Mouse (Mus musculus): ENCODE data around the gene Gm10642. TPM values are rescaled to one million over a fixed set of nuclear protein-coding genes. Genes with fewer than 3 reads are reported as not detected.

Gm10642 gene
- polyA plus RNA-seq, 1 experiment from 2014 or later = 0.41 TPM

DNA sequence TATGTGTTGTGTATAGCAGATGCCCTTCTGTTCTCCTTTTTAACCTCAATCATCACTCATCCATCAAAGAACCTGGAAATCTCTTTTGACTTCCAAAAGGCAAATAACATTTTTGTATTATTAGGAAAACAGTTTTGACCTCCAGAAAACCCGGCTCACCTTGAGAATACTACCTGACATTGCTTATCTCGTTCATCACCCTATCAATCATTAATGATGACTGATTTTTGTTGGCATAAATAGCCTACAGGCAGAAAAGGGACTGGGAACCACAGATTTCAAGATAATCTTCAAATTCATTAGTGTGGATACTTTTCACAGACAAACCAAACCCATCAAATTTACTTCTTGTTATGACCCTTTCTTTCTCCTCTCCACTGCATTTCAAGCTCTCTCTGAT, 2.2 kb upstream of the Gm10642 start:
- no peak for ATAC-seq (ENCODE audit: low FRiP score, low TSS enrichment)
- H3K9me3 ChIP-seq (ENCODE audit: control insufficient read depth, low read length) = no peaks in the 10 kb centered on the region
- no peaks in the 10 kb centered on the region for H3K27me3 ChIP-seq (ENCODE audit: control insufficient read depth, insufficient read depth, low read length)
- peak overlapping the region; percentile 18; the same call in 1 of the 2 replicates for H3K9ac ChIP-seq (replicated peaks; ENCODE audit: low read length)
- no peak for DNase-seq
- H3K4me2 ChIP-seq (ENCODE audit: low read length) = peak overlapping the region; percentile 57
- H3K27ac ChIP-seq (replicated peaks; ENCODE audit: low read depth, low read length) = no peak overlapping the region
- H3K36me3 ChIP-seq (ENCODE audit: control insufficient read depth, insufficient read depth, low read length) = 0 out of 2 replicates have a peak, but pooled peaks cover 3% of the 10 kb centered on the region
- H3K4me1 ChIP-seq (ENCODE audit: control insufficient read depth, insufficient read depth, low read length) = peaks cover 31% of the 10 kb centered on the region
- H3K4me3 ChIP-seq (replicated peaks; ENCODE audit: low read depth, low read length) = peak overlapping the region; percentile 21
- 73% methylated on average over 2 of the region's 2 CpGs for WGBS

- peak overlapping the region; percentile 18; the same call in 1 of the 2 replicates for H3K9ac ChIP-seq (replicated peaks; ENCODE audit: low read length)
Observed at GRCm38 (mm10) chr9:70654496-70654895, 1.6 kb upstream of the Gm10642 start.

DNA sequence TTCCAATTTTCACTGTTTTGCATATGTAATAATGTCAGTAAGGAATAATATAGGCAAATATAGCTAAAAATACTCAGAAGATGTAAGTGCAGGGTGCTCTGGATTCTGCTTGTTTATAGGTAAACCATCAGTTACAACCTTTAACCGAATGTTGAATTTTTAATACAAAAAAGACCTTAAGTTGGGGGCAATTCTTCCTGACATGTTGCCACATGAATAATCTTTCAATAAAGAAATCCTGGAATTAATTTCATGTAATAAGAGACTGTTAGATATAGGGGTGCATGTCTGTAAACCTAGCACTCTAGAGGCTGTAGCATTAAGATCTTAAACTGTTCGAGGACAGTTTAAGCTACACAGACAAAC, 304 bp upstream of the Gm10642 start:
- no peak overlapping the region for H3K27ac ChIP-seq (replicated peaks; ENCODE audit: low read depth, low read length)

More at GRCm38 (mm10) chr9:70654496-70654895, 1.6 kb upstream of the Gm10642 start:
- ATAC-seq (ENCODE audit: low FRiP score, low TSS enrichment) = no peak
- Histone ChIP-seq H3K4me1 (ENCODE audit: control insufficient read depth, insufficient read depth, low read length) (peaks cover 31% of the 10 kb centered on the region), H3K27ac (replicated peaks; ENCODE audit: low read depth, low read length) (no peak overlapping the region), H3K4me2 (ENCODE audit: low read length) (peak overlapping the region; percentile 57), H3K9me3 (ENCODE audit: control insufficient read depth, low read length) (no peaks in the 10 kb centered on the region), H3K4me3 (replicated peaks; ENCODE audit: low read depth, low read length) (peak overlapping the region; percentile 21), H3K27me3 (ENCODE audit: control insufficient read depth, insufficient read depth, low read length) (no peaks in the 10 kb centered on the region), H3K36me3 (ENCODE audit: control insufficient read depth, insufficient read depth, low read length) (0 out of 2 replicates have a peak, but pooled peaks cover 3% of the 10 kb centered on the region)
- DNase-seq = no peak
- 62% methylated on average over 4 of the region's 4 CpGs for WGBS

DNA sequence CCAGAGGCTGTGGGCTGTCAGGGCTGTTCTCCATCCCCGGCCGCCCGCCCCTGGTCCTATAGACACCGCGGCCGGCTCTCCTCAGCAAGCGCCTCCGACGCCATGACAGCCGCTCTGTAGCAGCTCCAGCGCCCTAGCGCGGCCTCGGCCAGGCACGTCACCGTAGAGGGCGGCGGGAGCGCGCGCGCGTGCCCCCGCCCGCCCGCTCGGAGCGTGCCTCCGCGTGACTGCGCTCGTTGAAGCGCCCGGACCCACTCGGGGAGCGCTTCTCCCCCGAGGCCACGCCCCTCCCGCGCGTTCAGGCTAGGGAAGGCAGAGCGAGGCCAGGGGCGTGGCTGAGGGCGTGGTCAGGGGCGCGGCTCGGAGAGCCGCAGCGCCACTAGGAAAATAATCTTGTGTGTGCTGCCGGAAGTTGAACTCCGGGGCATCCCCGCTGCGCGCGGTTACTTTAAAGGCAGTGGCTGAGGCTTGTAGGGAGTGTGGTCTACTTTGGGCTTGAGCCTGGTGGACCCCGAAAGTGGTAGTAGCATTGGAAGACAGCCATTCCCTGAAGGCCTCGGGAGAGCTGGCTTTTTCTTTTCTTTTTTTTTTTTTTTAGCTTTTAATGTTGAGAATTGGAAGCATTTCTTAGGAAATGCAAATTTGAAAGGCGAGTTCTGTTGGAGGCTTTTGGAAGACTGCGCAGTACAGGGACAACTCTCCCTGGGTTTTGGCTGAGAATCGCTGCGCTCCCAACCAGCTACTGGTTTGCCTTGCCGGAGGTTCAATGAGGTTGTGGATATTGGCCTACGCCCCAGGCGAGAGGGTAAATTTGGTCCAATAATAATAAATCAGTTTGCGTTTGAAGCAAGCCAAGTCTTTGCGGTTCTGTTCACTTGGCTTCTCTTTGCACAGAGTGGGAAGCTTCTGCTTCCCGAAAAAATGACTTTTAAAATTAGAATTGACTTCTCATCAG, 1.2 kb downstream of the Gm10642 start, which contains the start of gene Mindy2:
TSS of gene Mindy2 (minus strand) at position 162 of the 955 bp plus-strand sequence.
- H3K4me2 ChIP-seq (ENCODE audit: low read length) = peak within 1 kb of the TSS; percentile 57
- ATAC-seq (ENCODE audit: low FRiP score, low TSS enrichment) (peak; percentile 96), DNase-seq (peak; percentile 99)
- H3K27me3 ChIP-seq (ENCODE audit: control insufficient read depth, insufficient read depth, low read length) = no peaks in the 10 kb centered on the region
- peak within 1 kb of the TSS; percentile 96 for H3K4me3 ChIP-seq (replicated peaks; ENCODE audit: low read depth, low read length)
- no peaks in the 10 kb centered on the region for H3K36me3 ChIP-seq (ENCODE audit: control insufficient read depth, insufficient read depth, low read length)
- no peaks in the 10 kb centered on the region for H3K9me3 ChIP-seq (ENCODE audit: control insufficient read depth, low read length)
- peak within 1 kb of the TSS; percentile 91 for H3K9ac ChIP-seq (replicated peaks; ENCODE audit: low read length)
- H3K27ac ChIP-seq (replicated peaks; ENCODE audit: low read depth, low read length) = peak within 1 kb of the TSS; percentile 97
- 2% methylated on average over 67 of the region's 67 CpGs for WGBS
- peaks cover 31% of the 10 kb centered on the region for H3K4me1 ChIP-seq (ENCODE audit: control insufficient read depth, insufficient read depth, low read length)

More for the DNA sequence above, 304 bp upstream of the Gm10642 start:
- no peaks in the 10 kb centered on the region for H3K9me3 ChIP-seq (ENCODE audit: control insufficient read depth, low read length)
- H3K4me2 ChIP-seq (ENCODE audit: low read length) = peak overlapping the region; percentile 57
- peaks cover 31% of the 10 kb centered on the region for H3K4me1 ChIP-seq (ENCODE audit: control insufficient read depth, insufficient read depth, low read length)
- no peaks in the 10 kb centered on the region for H3K36me3 ChIP-seq (ENCODE audit: control insufficient read depth, insufficient read depth, low read length)
- peak overlapping the region; percentile 96 for H3K4me3 ChIP-seq (replicated peaks; ENCODE audit: low read depth, low read length)
- no peaks in the 10 kb centered on the region for H3K27me3 ChIP-seq (ENCODE audit: control insufficient read depth, insufficient read depth, low read length)
- peak overlapping the region; percentile 91; the same call in 1 of the 2 replicates for H3K9ac ChIP-seq (replicated peaks; ENCODE audit: low read length)
- DNase-seq (no peak), ATAC-seq (ENCODE audit: low FRiP score, low TSS enrichment) (no peak)
- 32% methylated on average over 2 of the region's 2 CpGs for WGBS

- ATAC-seq (ENCODE audit: low FRiP score, low TSS enrichment) (no peak), DNase-seq (no peak)
- H3K27ac ChIP-seq (replicated peaks; ENCODE audit: low read depth, low read length) = no peak overlapping the region
- no peak overlapping the region for H3K4me3 ChIP-seq (replicated peaks; ENCODE audit: low read depth, low read length)
- no peaks in the 10 kb centered on the region for H3K36me3 ChIP-seq (ENCODE audit: control insufficient read depth, insufficient read depth, low read length)
- peaks cover 24% of the 10 kb centered on the region for H3K4me1 ChIP-seq (ENCODE audit: control insufficient read depth, insufficient read depth, low read length)
- H3K27me3 ChIP-seq (ENCODE audit: control insufficient read depth, insufficient read depth, low read length) = no peaks in the 10 kb centered on the region
- no peak overlapping the region for H3K4me2 ChIP-seq (ENCODE audit: low read length)
- H3K9me3 ChIP-seq (ENCODE audit: control insufficient read depth, low read length) = no peaks in the 10 kb centered on the region
- WGBS = 78% methylated on average over 2 of the region's 2 CpGs
- H3K9ac ChIP-seq (replicated peaks; ENCODE audit: low read length) = no peak overlapping the region
Observed at GRCm38 (mm10) chr9:70658266-70658665, 2.2 kb downstream of the Gm10642 start.

DNA sequence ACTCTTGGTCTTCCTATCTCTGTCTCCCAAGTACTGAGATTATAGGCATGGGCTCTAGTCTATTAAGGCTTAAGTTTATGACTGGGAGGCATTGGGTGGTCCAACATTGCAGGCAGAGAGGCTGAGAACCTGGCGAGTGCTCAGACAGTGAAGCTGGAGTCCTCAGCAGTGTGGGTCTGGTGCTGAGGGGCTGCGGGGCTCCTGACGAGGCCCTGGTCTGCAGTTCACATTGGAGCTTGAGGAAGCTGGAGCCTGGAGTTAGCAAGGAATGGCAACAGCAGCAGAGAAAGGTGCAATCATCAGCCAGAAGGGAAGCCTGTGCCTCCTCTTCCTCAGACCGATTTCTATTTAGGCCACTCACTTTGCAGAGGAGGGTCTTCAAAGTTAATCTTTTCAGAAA, 8.8 kb downstream of the Gm10642 start:
- no peaks in the 10 kb centered on the region for H3K4me1 ChIP-seq (ENCODE audit: control insufficient read depth, insufficient read depth, low read length)
- 81% methylated on average over 4 of the region's 4 CpGs for WGBS
- DNase-seq = no peak
- no peaks in the 10 kb centered on the region for H3K27me3 ChIP-seq (ENCODE audit: control insufficient read depth, insufficient read depth, low read length)
- H3K4me3 ChIP-seq (replicated peaks; ENCODE audit: low read depth, low read length) = no peak overlapping the region
- ATAC-seq (ENCODE audit: low FRiP score, low TSS enrichment) = no peak
- H3K36me3 ChIP-seq (ENCODE audit: control insufficient read depth, insufficient read depth, low read length) = no peaks in the 10 kb centered on the region
- no peak overlapping the region for H3K9ac ChIP-seq (replicated peaks; ENCODE audit: low read length)
- no peak overlapping the region for H3K4me2 ChIP-seq (ENCODE audit: low read length)
- no peak overlapping the region for H3K27ac ChIP-seq (replicated peaks; ENCODE audit: low read depth, low read length)
- no peaks in the 10 kb centered on the region for H3K9me3 ChIP-seq (ENCODE audit: control insufficient read depth, low read length)

GRCm38 (mm10) chr9:70665372-70666145, 9.5 kb downstream of the Gm10642 start:
- no peak overlapping the region for H3K27ac ChIP-seq (replicated peaks; ENCODE audit: low read depth, low read length)
- no peak overlapping the region for H3K4me3 ChIP-seq (replicated peaks; ENCODE audit: low read depth, low read length)
- H3K9me3 ChIP-seq (ENCODE audit: control insufficient read depth, low read length) = no peaks in the 10 kb centered on the region
- ATAC-seq (ENCODE audit: low FRiP score, low TSS enrichment) (no peak), DNase-seq (no peak)
- H3K36me3 ChIP-seq (ENCODE audit: control insufficient read depth, insufficient read depth, low read length) = no peaks in the 10 kb centered on the region
- H3K4me1 ChIP-seq (ENCODE audit: control insufficient read depth, insufficient read depth, low read length) = no peaks in the 10 kb centered on the region
- H3K4me2 ChIP-seq (ENCODE audit: low read length) = no peak overlapping the region
- no peaks in the 10 kb centered on the region for H3K27me3 ChIP-seq (ENCODE audit: control insufficient read depth, insufficient read depth, low read length)
- no peak overlapping the region for H3K9ac ChIP-seq (replicated peaks; ENCODE audit: low read length)
- WGBS = 74% methylated on average over 16 of the region's 16 CpGs

- H3K27ac ChIP-seq (replicated peaks; ENCODE audit: low read depth, low read length) = no peak overlapping the region
- no peak overlapping the region for H3K9ac ChIP-seq (replicated peaks; ENCODE audit: low read length)
- no peak overlapping the region for H3K4me2 ChIP-seq (ENCODE audit: low read length)
- DNase-seq (no peak), ATAC-seq (ENCODE audit: low FRiP score, low TSS enrichment) (no peak)
- 69% methylated on average over 7 of the region's 7 CpGs for WGBS
- H3K4me1 ChIP-seq (ENCODE audit: control insufficient read depth, insufficient read depth, low read length) = no peaks in the 10 kb centered on the region
- no peaks in the 10 kb centered on the region for H3K36me3 ChIP-seq (ENCODE audit: control insufficient read depth, insufficient read depth, low read length)
- no peaks in the 10 kb centered on the region for H3K9me3 ChIP-seq (ENCODE audit: control insufficient read depth, low read length)
- H3K4me3 ChIP-seq (replicated peaks; ENCODE audit: low read depth, low read length) = no peak overlapping the region
- H3K27me3 ChIP-seq (ENCODE audit: control insufficient read depth, insufficient read depth, low read length) = no peaks in the 10 kb centered on the region
Observed at GRCm38 (mm10) chr9:70666811-70667210, 10.8 kb downstream of the Gm10642 start.

Data from midbrain, embryonic 14.5 days (tissue).